Mouse (Mus musculus): ENCODE measurements around the gene Car11.

Gene Car11

GRCm38 (mm10) chr7:45692364-45692763 is 7.3 kb upstream of the Car11 start:
- DNase-seq (ENCODE audit: low spot score in 2 of 2) = no peak

- DNase-seq (ENCODE audit: low spot score in 2 of 2) = no peak
Measured at GRCm38 (mm10) chr7:45693921-45694591, 5.6 kb upstream of the Car11 start, which contains the start of gene Sec1. Gene Sec1, minus strand, starts transcription at chr7:45694402.

- DNase-seq (ENCODE audit: low spot score in 2 of 2) = no peak
Measured at GRCm38 (mm10) chr7:45695098-45695497, 4.5 kb upstream of the Car11 start.

- DNase-seq (ENCODE audit: low spot score in 2 of 2) = no peak
Measured at GRCm38 (mm10) chr7:45697894-45698293, 1.7 kb upstream of the Car11 start.

- DNase-seq (ENCODE audit: low spot score in 2 of 2) = peak; percentile 79 to 89
Measured at GRCm38 (mm10) chr7:45700301-45701015, 815 bp downstream of the Car11 start.

GRCm38 (mm10) chr7:45701072-45701471 is 1.4 kb downstream of the Car11 start:
- DNase-seq (ENCODE audit: low spot score in 2 of 2) = no peak

GRCm38 (mm10) chr7:45701607-45702006 is 2.0 kb downstream of the Car11 start:
- no peak for DNase-seq (ENCODE audit: low spot score in 2 of 2)

GRCm38 (mm10) chr7:45702316-45702715 is 2.7 kb downstream of the Car11 start:
- DNase-seq (ENCODE audit: low spot score in 2 of 2) = no peak

GRCm38 (mm10) chr7:45702809-45703520 is 3.3 kb downstream of the Car11 start:
- DNase-seq (ENCODE audit: low spot score in 2 of 2) = no peak

GRCm38 (mm10) chr7:45703521-45704033 is 3.9 kb downstream of the Car11 start:
- no peak for DNase-seq (ENCODE audit: low spot score in 2 of 2)

- DNase-seq (ENCODE audit: low spot score in 2 of 2) = peak; percentile 72 to 87
Measured at GRCm38 (mm10) chr7:45704046-45704559, 4.5 kb downstream of the Car11 start.

- peak; percentile 99 to 100 for DNase-seq (ENCODE audit: low spot score in 2 of 2)
Measured at GRCm38 (mm10) chr7:45704730-45705442, 5.2 kb downstream of the Car11 start, which contains the start of gene Dbp. Gene Dbp, plus strand, starts transcription at chr7:45705088.

GRCm38 (mm10) chr7:45705443-45705864 is 5.8 kb downstream of the Car11 start:
- no peak for DNase-seq (ENCODE audit: low spot score in 2 of 2)

- DNase-seq (ENCODE audit: low spot score in 2 of 2) = peak; percentile 70 to 84
Measured at GRCm38 (mm10) chr7:45705873-45706281, 6.2 kb downstream of the Car11 start.

GRCm38 (mm10) chr7:45706721-45707241 is 7.1 kb downstream of the Car11 start:
- peak; percentile 75 to 83 for DNase-seq (ENCODE audit: low spot score in 2 of 2)

- peak; percentile 93 to 97 for DNase-seq (ENCODE audit: low spot score in 2 of 2)
Measured at GRCm38 (mm10) chr7:45707375-45707967, 7.8 kb downstream of the Car11 start.

GRCm38 (mm10) chr7:45708221-45708761 is 8.6 kb downstream of the Car11 start:
- DNase-seq (ENCODE audit: low spot score in 2 of 2) = no peak

GRCm38 (mm10) chr7:45709036-45709435 is 9.4 kb downstream of the Car11 start:
- no peak for DNase-seq (ENCODE audit: low spot score in 2 of 2)

GRCm38 (mm10) chr7:45709677-45710355 is 10.2 kb downstream of the Car11 start:
- DNase-seq (ENCODE audit: low spot score in 2 of 2) = no peak

Measured in frontal cortex, postnatal 36 days (tissue).